Mouse (Mus musculus): Measurements from ENCODE around the gene Acod1. TPM values are rescaled to one million over a fixed set of nuclear protein-coding genes. Genes with fewer than 3 reads are reported as not detected.
A peak's percentile ranks its signal among the peaks of the same experiment; 100 is the strongest.

The Acod1 gene
- polyA plus RNA-seq (2012; rRNA removed), result 0.55 and 0.86 TPM in 2 replicates

DNA sequence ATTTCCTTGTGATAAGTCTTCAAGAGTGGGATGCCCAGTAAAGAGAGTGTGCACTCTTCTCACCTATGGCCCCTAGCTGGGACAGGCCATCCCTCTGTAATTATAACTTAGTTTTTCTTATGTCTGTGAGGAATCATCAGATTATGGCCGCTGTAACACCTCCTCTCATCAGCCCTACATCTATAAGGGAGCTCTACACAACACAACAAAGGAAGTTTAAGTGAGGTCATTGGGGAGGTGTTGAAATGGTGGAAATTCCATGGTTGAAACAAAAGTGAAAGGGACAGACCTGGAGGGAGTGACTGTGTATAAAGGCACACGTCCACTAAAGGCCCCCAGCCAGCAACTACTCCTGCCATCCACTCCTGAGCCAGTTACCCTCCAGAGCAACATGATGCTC lies at the start of gene Acod1:
Acod1 (plus strand) TSS at position 301 of the 400 bp plus-strand sequence.
- Histone ChIP-seq H3K4me3 (ENCODE audit: control insufficient read depth, insufficient read depth, low read length) (no peak within 1 kb of the TSS), H3K4me1 (replicated peaks; ENCODE audit: control insufficient read depth, insufficient read depth, low read length) (peaks cover 8% of the 10 kb centered on the region; the same call in 1 of the 2 replicates), H3K36me3 (ENCODE audit: control insufficient read depth, insufficient read depth, low read length) (no peaks in the 10 kb centered on the region), H3K27ac (ENCODE audit: control insufficient read depth, insufficient read depth, low read length) (no peak within 1 kb of the TSS), H3K27me3 (ENCODE audit: control insufficient read depth, insufficient read depth, low read length) (no peaks in the 10 kb centered on the region)
- no peak for DNase-seq
- no peak for TF ChIP-seq POLR2A (IDR thresholded peaks at IDR 0.05; ENCODE audit: control insufficient read depth, extremely low read depth, insufficient read depth, low read length, poor library complexity)
- TF ChIP-seq CTCF (IDR thresholded peaks at IDR 0.05; ENCODE audit: borderline replicate concordance, control insufficient read depth, extremely low read depth, insufficient read depth, low read length, poor library complexity), result no peak
- WGBS, result 87% methylated on average over 2 of the region's 2 CpGs

DNA sequence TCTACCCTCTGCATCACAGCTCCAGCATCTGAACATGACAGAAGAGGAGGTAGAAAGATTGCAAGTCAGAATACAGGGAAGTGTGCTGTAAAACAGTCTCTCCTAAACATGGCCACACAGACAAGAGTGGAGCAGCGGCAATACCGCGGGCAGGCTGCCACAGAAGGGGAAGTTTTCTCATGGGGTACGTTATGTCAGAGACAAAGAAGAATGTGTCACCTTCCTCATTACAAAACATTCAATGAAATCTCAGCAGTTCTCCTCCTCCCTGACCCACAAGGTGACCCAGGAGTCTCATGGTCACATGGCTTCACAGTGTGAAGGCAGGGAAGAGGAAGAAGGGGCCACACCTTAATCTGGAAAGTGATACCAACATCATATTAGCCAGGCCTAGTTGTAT lies 39.0 kb upstream of the Acod1 start:
- no peak for DNase-seq

DNA sequence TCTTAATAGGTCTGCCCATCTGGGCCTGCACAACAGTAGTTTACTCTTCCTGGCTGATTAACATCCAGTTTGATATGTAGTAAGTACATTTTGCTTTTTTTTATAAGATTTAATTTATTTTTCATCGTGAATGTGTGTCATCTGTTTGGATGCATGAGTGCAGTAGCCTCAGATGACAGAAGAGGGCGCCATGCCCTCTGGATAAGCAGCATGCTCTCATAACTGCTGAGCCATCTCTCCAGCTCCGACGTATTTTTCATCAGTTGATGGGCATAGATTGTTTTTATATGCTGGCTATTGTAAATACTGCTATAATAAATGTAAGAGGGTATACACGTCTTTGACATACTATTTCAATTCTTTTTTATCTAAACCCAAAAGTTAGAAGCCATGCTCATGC lies 35.0 kb upstream of the Acod1 start:
- WGBS, result 22% methylated on average over 5 of the region's 5 CpGs
- DNase-seq, result peak; percentile 20
- Histone ChIP-seq H3K27me3 (ENCODE audit: control insufficient read depth, insufficient read depth, low read length) (no peaks in the 10 kb centered on the region), H3K4me3 (ENCODE audit: control insufficient read depth, insufficient read depth, low read length) (no peak overlapping the region), H3K27ac (ENCODE audit: control insufficient read depth, insufficient read depth, low read length) (no peak overlapping the region), H3K4me1 (replicated peaks; ENCODE audit: control insufficient read depth, insufficient read depth, low read length) (no peaks in the 10 kb centered on the region; the same call in 1 of the 2 replicates), H3K36me3 (ENCODE audit: control insufficient read depth, insufficient read depth, low read length) (no peaks in the 10 kb centered on the region)
- TF ChIP-seq POLR2A (IDR thresholded peaks at IDR 0.05; ENCODE audit: control insufficient read depth, extremely low read depth, insufficient read depth, low read length, poor library complexity) (no peak), CTCF (IDR thresholded peaks at IDR 0.05; ENCODE audit: borderline replicate concordance, control insufficient read depth, extremely low read depth, insufficient read depth, low read length, poor library complexity) (no peak)

More for the DNA sequence above, 39.0 kb upstream of the Acod1 start:
- Histone ChIP-seq H3K27me3 (ENCODE audit: control insufficient read depth, insufficient read depth, low read length) (no peaks in the 10 kb centered on the region), H3K4me3 (ENCODE audit: control insufficient read depth, insufficient read depth, low read length) (no peak overlapping the region), H3K36me3 (ENCODE audit: control insufficient read depth, insufficient read depth, low read length) (no peaks in the 10 kb centered on the region), H3K4me1 (replicated peaks; ENCODE audit: control insufficient read depth, insufficient read depth, low read length) (no peaks in the 10 kb centered on the region), H3K27ac (ENCODE audit: control insufficient read depth, insufficient read depth, low read length) (no peak overlapping the region)
- WGBS, result 22% methylated on average over 4 of the region's 4 CpGs
- no peak for TF ChIP-seq CTCF (IDR thresholded peaks at IDR 0.05; ENCODE audit: borderline replicate concordance, control insufficient read depth, extremely low read depth, insufficient read depth, low read length, poor library complexity)
- no peak for TF ChIP-seq POLR2A (IDR thresholded peaks at IDR 0.05; ENCODE audit: control insufficient read depth, extremely low read depth, insufficient read depth, low read length, poor library complexity)

DNA sequence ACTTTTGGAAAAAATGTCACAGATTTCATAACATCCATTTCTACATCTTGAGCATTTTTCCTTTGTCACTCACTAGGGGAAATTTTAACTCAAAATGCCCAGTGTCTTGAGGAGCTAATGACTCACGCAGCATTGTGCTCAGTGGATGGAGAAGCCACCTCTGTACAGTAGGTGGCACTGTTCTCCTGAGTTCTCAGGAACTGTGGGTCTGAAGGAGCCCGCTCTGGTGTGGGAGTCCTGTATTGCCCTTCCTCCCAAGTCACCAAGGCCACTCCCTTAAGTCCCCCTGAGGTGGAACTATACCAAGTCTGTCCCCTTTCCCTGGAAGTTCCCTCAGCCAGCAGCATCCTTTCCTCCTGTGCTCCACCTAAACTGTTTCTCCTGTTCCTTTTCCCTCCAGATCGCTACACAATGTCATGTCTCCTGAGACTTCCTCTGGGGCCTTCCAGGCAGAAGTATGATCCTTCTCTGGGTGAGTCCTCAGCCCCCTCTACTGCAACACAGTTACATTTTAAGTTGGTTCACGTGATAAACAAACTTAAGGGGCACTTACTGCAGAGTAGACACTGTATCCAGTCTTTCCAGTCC lies 34.1 kb upstream of the Acod1 start:
- H3K27ac ChIP-seq (ENCODE audit: control insufficient read depth, insufficient read depth, low read length), result no peak overlapping the region
- H3K27me3 ChIP-seq (ENCODE audit: control insufficient read depth, insufficient read depth, low read length), result no peaks in the 10 kb centered on the region
- H3K36me3 ChIP-seq (ENCODE audit: control insufficient read depth, insufficient read depth, low read length), result no peaks in the 10 kb centered on the region
- TF ChIP-seq CTCF (IDR thresholded peaks at IDR 0.05; ENCODE audit: borderline replicate concordance, control insufficient read depth, extremely low read depth, insufficient read depth, low read length, poor library complexity), result peak; percentile 42; the same call in 1 of the 2 replicates
- no peak for TF ChIP-seq POLR2A (IDR thresholded peaks at IDR 0.05; ENCODE audit: control insufficient read depth, extremely low read depth, insufficient read depth, low read length, poor library complexity)
- H3K4me1 ChIP-seq (replicated peaks; ENCODE audit: control insufficient read depth, insufficient read depth, low read length), result no peaks in the 10 kb centered on the region; the same call in 1 of the 2 replicates
- H3K4me3 ChIP-seq (ENCODE audit: control insufficient read depth, insufficient read depth, low read length), result no peak overlapping the region
- DNase-seq, result peak; percentile 59
- WGBS, result 33% methylated on average over 4 of the region's 4 CpGs

DNA sequence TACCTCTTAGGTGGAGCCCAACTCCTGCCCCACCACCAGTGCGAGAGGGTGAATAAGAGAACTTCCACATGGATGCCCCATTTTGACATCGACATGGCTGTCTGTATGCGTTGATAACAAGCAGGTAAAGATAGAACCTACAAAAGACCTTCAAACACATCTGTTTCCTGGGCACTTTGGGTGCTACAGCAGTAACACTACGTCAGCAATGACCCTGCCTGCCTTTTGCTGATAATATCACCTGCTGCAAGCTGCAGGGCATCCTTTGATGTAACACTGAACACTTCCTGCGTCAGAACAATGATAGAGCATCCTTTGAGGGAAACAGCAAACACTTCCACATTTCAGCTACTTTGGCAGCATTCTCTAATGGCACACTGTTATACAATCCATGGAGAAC lies 29.8 kb upstream of the Acod1 start:
- Histone ChIP-seq H3K4me3 (ENCODE audit: control insufficient read depth, insufficient read depth, low read length) (no peak overlapping the region), H3K36me3 (ENCODE audit: control insufficient read depth, insufficient read depth, low read length) (no peaks in the 10 kb centered on the region), H3K27ac (ENCODE audit: control insufficient read depth, insufficient read depth, low read length) (no peak overlapping the region), H3K4me1 (replicated peaks; ENCODE audit: control insufficient read depth, insufficient read depth, low read length) (no peaks in the 10 kb centered on the region; the same call in 1 of the 2 replicates), H3K27me3 (ENCODE audit: control insufficient read depth, insufficient read depth, low read length) (no peaks in the 10 kb centered on the region)
- WGBS, result 16% methylated on average over 5 of the region's 5 CpGs
- TF ChIP-seq POLR2A (IDR thresholded peaks at IDR 0.05; ENCODE audit: control insufficient read depth, extremely low read depth, insufficient read depth, low read length, poor library complexity), result no peak
- no peak for TF ChIP-seq CTCF (IDR thresholded peaks at IDR 0.05; ENCODE audit: borderline replicate concordance, control insufficient read depth, extremely low read depth, insufficient read depth, low read length, poor library complexity)
- DNase-seq, result no peak

GRCm38 (mm10) chr14:103020046-103020445 lies 26.7 kb upstream of the Acod1 start:
- Histone ChIP-seq H3K27me3 (ENCODE audit: control insufficient read depth, insufficient read depth, low read length) (no peaks in the 10 kb centered on the region), H3K4me1 (replicated peaks; ENCODE audit: control insufficient read depth, insufficient read depth, low read length) (no peaks in the 10 kb centered on the region; the same call in 1 of the 2 replicates), H3K27ac (ENCODE audit: control insufficient read depth, insufficient read depth, low read length) (no peak overlapping the region), H3K4me3 (ENCODE audit: control insufficient read depth, insufficient read depth, low read length) (no peak overlapping the region), H3K36me3 (ENCODE audit: control insufficient read depth, insufficient read depth, low read length) (no peaks in the 10 kb centered on the region)
- DNase-seq, result no peak
- 80% methylated on average over 2 of the region's 2 CpGs for WGBS
- TF ChIP-seq CTCF (IDR thresholded peaks at IDR 0.05; ENCODE audit: borderline replicate concordance, control insufficient read depth, extremely low read depth, insufficient read depth, low read length, poor library complexity) (no peak), POLR2A (IDR thresholded peaks at IDR 0.05; ENCODE audit: control insufficient read depth, extremely low read depth, insufficient read depth, low read length, poor library complexity) (no peak)
